Mouse (Mus musculus) lung, postnatal 0 days (tissue): ENCODE measurements around the gene Kantr.

Experiments
- CTCF ChIP-seq: IDR thresholded peaks from 2 replicates; pipeline ENCODE4 v1.5.1; 2016; ENCODE audit warnings: antibody characterized with exemption, mild to moderate bottlenecking
- EP300 ChIP-seq: IDR thresholded peaks from 2 replicates; pipeline ENCODE4 v1.6.1; 2016; ENCODE audit warnings: antibody characterized with exemption, mild to moderate bottlenecking, control low read depth

- no peak for TF ChIP-seq CTCF
- TF ChIP-seq EP300: no peak
Observed at GRCm38 (mm10) chrX:152346587-152346986, 19.3 kb upstream of the Kantr start.
